Mouse (Mus musculus) embryonic facial prominence, embryonic 11.5 days (tissue): ENCODE measurements around the gene Grk1. TPM values are rescaled to one million over a fixed set of nuclear protein-coding genes. Genes with fewer than 3 reads are reported as not detected.

Source experiments
- ATAC-seq: fragments of 200-750 bp; cut with Nextera tagmentation; replicated peaks from 2 replicates; pipeline ENCODE4 v1.8.0; 2017; ENCODE audit warnings: low read depth; ENCODE audit not compliant: insufficient number of reproducible peaks, low FRiP score, low TSS enrichment
- DNase-seq: peaks from one replicate; pipeline ENCODE4 v3.0.0-alpha.2; 2015; ENCODE audit warnings: low spot score
- H3K27ac ChIP-seq: fragments of 300-500 bp; sonication (generic); replicated peaks from 2 replicates; pipeline ENCODE4 v1.5.1; 2014; ENCODE audit warnings: mild to moderate bottlenecking, low read depth, low read length, control low read depth
- H3K27me3 ChIP-seq: fragments of 300-500 bp; sonication (generic); 2 replicates; pipeline ENCODE4 v1.6.1; 2014; ENCODE audit warnings: mild to moderate bottlenecking, low read length, moderate library complexity, mixed read lengths; ENCODE audit not compliant: control insufficient read depth, insufficient read depth
- H3K36me3 ChIP-seq: fragments of 300-500 bp; sonication (generic); replicated peaks from 2 replicates; pipeline ENCODE4 v1.6.1; 2014; ENCODE audit warnings: low read depth, mild to moderate bottlenecking, low read length, moderate library complexity, mixed read lengths; ENCODE audit not compliant: control insufficient read depth, insufficient read depth
- H3K4me1 ChIP-seq: fragments of 300-500 bp; sonication (generic); 2 replicates; pipeline ENCODE4 v1.6.1; 2014; ENCODE audit warnings: low read length, mixed read lengths; ENCODE audit not compliant: control insufficient read depth, insufficient read depth
- H3K4me2 ChIP-seq: fragments of 300-500 bp; sonication (generic); 2 replicates; pipeline ENCODE4 v1.6.1; 2014; ENCODE audit warnings: low read depth, mild to moderate bottlenecking, control low read depth, low read length, moderate library complexity
- H3K4me3 ChIP-seq: fragments of 300-500 bp; sonication (generic); 2 replicates; pipeline ENCODE4 v1.5.1; 2014; ENCODE audit warnings: low read depth, low read length, control low read depth
- H3K9ac ChIP-seq: fragments of 300-500 bp; sonication (generic); replicated peaks from 2 replicates; pipeline ENCODE4 v1.6.1; 2014; ENCODE audit warnings: mild to moderate bottlenecking, control low read depth, low read length
- H3K9me3 ChIP-seq: fragments of 300-500 bp; sonication (generic); replicated peaks from 2 replicates; pipeline ENCODE4 v1.6.1; 2016; ENCODE audit warnings: mild to moderate bottlenecking, low read length, inconsistent platforms, mixed read lengths; ENCODE audit not compliant: control insufficient read depth
- WGBS: fragments of 180-500 bp; shearing (Covaris S2); extraction: QIAGEN DNeasy Blood & Tissue Kit; methylation state at CpG from one replicate; pipeline ENCODE4 v1.1.7; 2014; 5-methylcytosine and 5-hydroxymethylcytosine counted together
- polyA plus RNA-seq: library from polyadenylated mRNA; unstranded; fragments of >200 nt; fragmentation: Nextera tagmentation; extraction: Ambion mirVana; gene quantifications from 2 replicates; pipeline ENCODE4 v1.2.1, GENCODE M21; 2014

The Grk1 gene
- polyA plus RNA-seq: 0.06 TPM in 1 of 2 replicates, not detected in the other

DNA sequence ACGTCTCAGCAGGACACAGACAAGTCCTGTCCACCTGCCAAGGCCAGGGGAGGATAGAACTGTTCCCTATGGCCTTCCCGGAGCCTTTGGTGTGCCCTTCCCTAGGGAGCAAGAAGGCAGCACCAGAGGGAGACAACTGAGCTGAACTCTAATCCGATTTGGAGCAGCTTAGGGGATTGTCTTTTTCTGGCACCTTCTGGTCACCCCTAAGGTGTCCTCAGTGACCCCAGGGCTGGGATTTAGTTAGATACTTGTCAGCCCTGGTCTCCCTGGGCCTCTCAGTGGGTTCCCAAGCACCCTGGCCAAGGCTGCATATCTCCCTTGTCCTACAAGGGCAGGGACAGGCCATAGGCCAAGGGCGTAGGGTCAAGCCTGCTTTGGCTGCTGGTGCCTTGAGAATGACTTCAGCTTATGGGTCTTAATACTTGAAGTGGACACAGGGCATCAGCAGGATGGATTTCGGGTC, at the start of gene Grk1:
TSS of gene Grk1 (plus strand) at position 416 of the 466 bp plus-strand sequence.
- no peak for DNase-seq
- Histone ChIP-seq H3K4me2 (no peak within 1 kb of the TSS), H3K9me3 (no peaks in the 10 kb centered on the region), H3K9ac (no peak within 1 kb of the TSS), H3K27me3 (no peaks in the 10 kb centered on the region), H3K4me1 (no peaks in the 10 kb centered on the region), H3K27ac (no peak within 1 kb of the TSS), H3K36me3 (no peaks in the 10 kb centered on the region), H3K4me3 (no peak within 1 kb of the TSS)
- WGBS: 86% methylated on average over 5 of the region's 5 CpGs
- ATAC-seq: no peak

DNA sequence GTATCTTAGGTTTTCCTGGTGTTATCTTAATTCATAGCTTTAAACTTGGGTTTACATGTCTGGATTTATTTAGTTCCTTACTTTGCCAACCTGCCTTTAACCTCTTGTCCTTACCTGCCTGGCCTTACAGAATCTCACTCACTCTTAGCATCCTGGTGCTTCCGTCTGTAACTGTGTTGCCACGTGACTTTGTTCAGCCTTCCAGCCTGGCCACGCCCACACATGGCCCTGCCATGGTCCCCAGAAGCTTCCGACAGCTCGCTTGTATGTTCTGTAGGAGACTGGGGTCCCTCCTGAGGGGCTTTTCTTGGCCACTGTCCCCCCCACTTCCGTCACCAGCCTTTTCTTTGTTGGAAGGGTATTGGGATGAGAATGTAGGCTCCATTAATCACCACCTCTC, 48.7 kb upstream of the Grk1 start:
- H3K27ac ChIP-seq: no peak overlapping the region
- H3K27me3 ChIP-seq: no peaks in the 10 kb centered on the region
- H3K9ac ChIP-seq: no peak overlapping the region
- no peaks in the 10 kb centered on the region for H3K4me1 ChIP-seq
- H3K4me2 ChIP-seq: no peak overlapping the region
- ATAC-seq (no peak), DNase-seq (no peak)
- H3K9me3 ChIP-seq: no peaks in the 10 kb centered on the region
- peaks cover 36% of the 10 kb centered on the region for H3K36me3 ChIP-seq
- 84% methylated on average over 6 of the region's 6 CpGs for whole genome bisulfite sequencing
- no peak overlapping the region for H3K4me3 ChIP-seq

DNA sequence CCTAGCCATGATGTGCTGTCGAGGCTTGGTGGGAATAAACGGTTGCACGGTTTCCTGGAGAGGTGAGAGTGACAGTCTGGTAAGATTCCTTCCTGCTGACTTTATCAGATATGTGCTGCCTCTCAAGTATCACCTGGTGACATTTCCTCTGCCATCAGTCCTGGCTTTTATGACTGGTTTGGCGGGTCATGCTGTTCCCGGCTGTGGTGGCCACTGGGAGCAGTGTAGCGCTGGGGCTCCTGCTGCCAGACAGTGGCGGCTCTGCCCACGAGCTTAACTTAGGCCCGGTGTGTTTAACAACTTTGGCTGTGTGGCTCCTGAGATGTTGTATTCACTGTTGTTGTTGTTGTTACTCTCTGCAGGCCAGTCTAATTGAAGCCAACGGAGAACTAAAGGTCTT, 48.2 kb upstream of the Grk1 start:
- H3K36me3 ChIP-seq: peaks cover 40% of the 10 kb centered on the region
- H3K9me3 ChIP-seq: no peaks in the 10 kb centered on the region
- H3K9ac ChIP-seq: no peak overlapping the region
- DNase-seq: no peak
- no peak overlapping the region for H3K4me3 ChIP-seq
- ATAC-seq: no peak
- WGBS: 88% methylated on average over 10 of the region's 10 CpGs
- no peaks in the 10 kb centered on the region for H3K4me1 ChIP-seq
- no peaks in the 10 kb centered on the region for H3K27me3 ChIP-seq
- H3K27ac ChIP-seq: no peak overlapping the region
- H3K4me2 ChIP-seq: no peak overlapping the region

DNA sequence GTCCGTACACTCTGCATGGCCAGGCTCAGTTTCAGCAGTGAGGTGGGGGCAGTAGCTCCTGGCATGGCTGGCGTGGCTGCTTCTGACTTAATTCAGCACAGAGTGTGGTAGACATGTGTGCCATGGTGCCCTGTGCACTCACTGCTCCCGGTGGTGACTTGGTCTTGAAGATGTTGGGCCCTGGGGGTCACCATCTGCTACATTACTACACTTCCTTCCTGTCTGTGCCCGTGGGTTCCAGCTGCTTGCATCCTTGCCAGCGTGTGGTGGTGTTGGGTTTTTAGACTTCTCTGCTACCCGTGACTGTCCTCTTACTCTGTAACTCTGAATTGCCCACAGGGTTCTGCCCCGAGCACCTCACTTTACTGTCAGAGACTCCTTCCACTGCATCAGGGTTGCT, 44.7 kb upstream of the Grk1 start:
- WGBS: 90% methylated on average over 7 of the region's 7 CpGs
- H3K36me3 ChIP-seq: peaks cover 42% of the 10 kb centered on the region
- H3K4me3 ChIP-seq: no peak overlapping the region
- no peak overlapping the region for H3K27ac ChIP-seq
- no peaks in the 10 kb centered on the region for H3K9me3 ChIP-seq
- no peak overlapping the region for H3K4me2 ChIP-seq
- H3K4me1 ChIP-seq: no peaks in the 10 kb centered on the region
- DNase-seq: no peak
- no peak overlapping the region for H3K9ac ChIP-seq
- no peak for ATAC-seq
- H3K27me3 ChIP-seq: no peaks in the 10 kb centered on the region

DNA sequence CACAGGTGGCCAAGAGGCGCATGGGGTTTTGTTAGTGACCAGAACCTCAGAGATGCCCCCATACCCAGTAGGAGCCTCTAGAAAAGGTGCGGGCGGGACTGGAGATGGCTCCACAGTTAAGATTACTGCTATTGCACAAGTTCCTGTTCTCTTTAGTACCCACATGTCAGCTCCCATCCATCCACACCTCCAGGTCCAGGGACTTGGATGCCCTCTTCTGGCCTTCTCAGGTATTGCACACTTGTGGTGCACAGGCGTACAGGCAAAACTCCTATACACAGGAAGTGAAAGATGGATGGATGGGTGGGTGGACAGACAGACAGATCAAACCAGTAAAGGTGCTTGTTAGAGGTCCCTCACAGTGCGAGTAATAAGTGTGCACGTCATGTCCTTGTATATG, 43.0 kb upstream of the Grk1 start:
- DNase-seq (no peak), ATAC-seq (no peak)
- H3K4me2 ChIP-seq: no peak overlapping the region
- no peak overlapping the region for H3K9ac ChIP-seq
- 93% methylated on average over 6 of the region's 6 CpGs for WGBS
- H3K27me3 ChIP-seq: no peaks in the 10 kb centered on the region
- no peaks in the 10 kb centered on the region for H3K9me3 ChIP-seq
- no peaks in the 10 kb centered on the region for H3K4me1 ChIP-seq
- no peak overlapping the region for H3K4me3 ChIP-seq
- H3K27ac ChIP-seq: no peak overlapping the region
- peaks cover 38% of the 10 kb centered on the region for H3K36me3 ChIP-seq

DNA sequence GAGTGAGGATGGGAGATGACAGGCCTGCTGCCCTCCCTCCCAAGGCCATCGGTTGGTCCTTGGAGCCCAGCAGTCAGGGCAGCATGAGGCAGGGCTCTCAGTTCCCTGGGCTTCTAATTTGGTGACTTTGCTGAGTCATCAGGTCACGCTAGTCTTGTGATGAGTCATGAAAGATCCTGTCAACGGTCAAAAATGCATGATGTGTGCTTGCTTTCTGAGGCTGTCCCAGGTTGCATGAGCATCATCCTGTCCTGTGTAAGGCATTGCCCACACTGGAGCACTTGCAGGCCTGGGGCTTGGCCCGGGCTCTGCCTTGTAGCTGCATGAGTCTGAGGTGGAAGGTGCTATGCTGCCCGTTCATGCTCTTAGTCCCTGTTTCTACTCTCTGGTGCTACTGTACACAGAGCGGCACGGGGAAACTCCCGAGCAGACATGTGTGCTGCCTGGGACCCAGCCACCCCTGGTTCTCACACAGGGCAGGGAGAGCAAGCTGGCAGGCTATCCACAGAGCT, 31.7 kb upstream of the Grk1 start:
- no peak overlapping the region for H3K4me3 ChIP-seq
- DNase-seq: no peak
- ATAC-seq: no peak
- H3K27me3 ChIP-seq: no peaks in the 10 kb centered on the region
- H3K4me1 ChIP-seq: no peaks in the 10 kb centered on the region
- no peak overlapping the region for H3K9ac ChIP-seq
- peaks cover 28% of the 10 kb centered on the region for H3K36me3 ChIP-seq
- 89% methylated on average over 8 of the region's 8 CpGs for WGBS
- H3K9me3 ChIP-seq: no peaks in the 10 kb centered on the region
- no peak overlapping the region for H3K27ac ChIP-seq
- H3K4me2 ChIP-seq: no peak overlapping the region

DNA sequence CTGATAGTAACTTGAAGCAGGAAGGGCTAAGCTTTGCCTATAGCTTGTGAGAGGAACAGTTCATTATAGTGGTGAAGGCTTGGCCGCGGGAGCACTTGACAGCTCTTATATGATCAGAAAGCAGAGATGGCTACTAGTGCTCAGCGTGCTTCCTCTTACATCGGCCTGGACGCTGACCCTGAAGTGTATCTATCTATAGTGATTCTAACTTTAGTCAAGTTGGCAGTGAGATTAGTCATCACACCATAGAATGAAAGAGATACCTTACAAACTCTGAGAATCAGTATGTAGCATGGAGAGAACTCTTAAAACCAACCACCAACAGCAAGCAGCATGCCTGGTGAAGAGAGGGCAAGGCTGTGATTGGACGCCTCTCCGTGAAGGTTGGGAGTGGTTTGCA, 23.3 kb upstream of the Grk1 start:
- Histone ChIP-seq H3K27me3 (no peaks in the 10 kb centered on the region), H3K27ac (no peak overlapping the region), H3K4me3 (no peak overlapping the region), H3K9ac (no peak overlapping the region), H3K36me3 (peaks cover 8% of the 10 kb centered on the region), H3K9me3 (no peaks in the 10 kb centered on the region), H3K4me1 (no peaks in the 10 kb centered on the region), H3K4me2 (no peak overlapping the region)
- 92% methylated on average over 7 of the region's 7 CpGs for WGBS
- DNase-seq (no peak), ATAC-seq (no peak)

DNA sequence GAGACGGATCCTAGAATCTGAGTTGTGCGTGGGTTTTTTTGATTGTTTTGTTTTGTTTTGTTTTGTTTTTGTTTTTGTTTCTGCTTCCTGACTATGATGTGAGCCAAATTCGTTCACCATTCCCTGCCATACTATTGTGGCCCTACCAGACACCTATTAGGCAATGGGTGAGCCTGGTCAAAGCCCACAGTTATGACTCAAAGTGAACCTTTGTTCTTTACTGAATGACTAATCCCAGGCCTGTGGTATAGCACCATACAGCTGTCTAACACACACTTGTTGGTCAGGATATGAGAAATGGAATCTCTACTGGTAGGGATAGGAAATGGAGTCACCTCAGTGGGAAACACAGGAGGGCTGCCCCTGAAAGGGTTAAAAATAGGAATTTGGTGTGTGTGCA, 22.3 kb upstream of the Grk1 start:
- Histone ChIP-seq H3K27ac (no peak overlapping the region), H3K9me3 (no peaks in the 10 kb centered on the region), H3K4me2 (no peak overlapping the region), H3K9ac (no peak overlapping the region), H3K4me3 (no peak overlapping the region), H3K4me1 (no peaks in the 10 kb centered on the region), H3K36me3 (peaks cover 8% of the 10 kb centered on the region), H3K27me3 (no peaks in the 10 kb centered on the region)
- ATAC-seq (no peak), DNase-seq (no peak)
- WGBS: 83% methylated on average over 3 of the region's 3 CpGs
